Mouse (Mus musculus): ENCODE measurements around the gene Vmn1r208.
"Not testable (repeated sequence)": the region's sequence is repeated elsewhere in the genome, so short reads cannot be mapped to it uniquely, and the experiment has no call there.

DNA sequence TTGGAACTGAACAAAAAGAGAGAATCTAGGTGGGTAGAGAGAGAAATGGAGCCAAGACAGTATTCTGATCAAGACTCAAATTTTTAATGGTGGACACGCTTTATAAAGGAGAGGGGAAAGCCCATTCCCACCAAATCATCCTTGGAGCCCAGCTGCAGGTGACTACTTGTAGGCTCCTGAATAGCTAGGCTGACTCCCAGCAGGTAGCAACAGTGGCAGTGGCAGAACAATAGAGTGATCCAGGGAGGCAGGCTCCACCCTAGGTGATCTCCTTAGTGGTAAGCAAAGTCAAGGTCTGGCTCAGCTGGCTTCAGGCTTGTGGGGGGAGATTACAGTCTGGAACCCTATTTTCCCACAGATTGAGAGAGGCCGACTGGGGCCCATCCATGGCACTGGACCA, 5.6 kb downstream of the Vmn1r208 start:
- TF ChIP-seq CTCF (IDR thresholded peaks at IDR 0.05; ENCODE audit: extremely low read depth, insufficient read depth, insufficient read length, insufficient replicate concordance); POLR2A (IDR thresholded peaks at IDR 0.05; ENCODE audit: low read depth, low read length): not testable (repeated sequence)
